Mouse (Mus musculus): ENCODE measurements around the gene Frmd6. TPM values are rescaled to one million over a fixed set of nuclear protein-coding genes. Genes with fewer than 3 reads are reported as not detected.

The Frmd6 gene
- polyA plus RNA-seq, 1 experiment from 2014 or later, result 17.4 TPM

DNA sequence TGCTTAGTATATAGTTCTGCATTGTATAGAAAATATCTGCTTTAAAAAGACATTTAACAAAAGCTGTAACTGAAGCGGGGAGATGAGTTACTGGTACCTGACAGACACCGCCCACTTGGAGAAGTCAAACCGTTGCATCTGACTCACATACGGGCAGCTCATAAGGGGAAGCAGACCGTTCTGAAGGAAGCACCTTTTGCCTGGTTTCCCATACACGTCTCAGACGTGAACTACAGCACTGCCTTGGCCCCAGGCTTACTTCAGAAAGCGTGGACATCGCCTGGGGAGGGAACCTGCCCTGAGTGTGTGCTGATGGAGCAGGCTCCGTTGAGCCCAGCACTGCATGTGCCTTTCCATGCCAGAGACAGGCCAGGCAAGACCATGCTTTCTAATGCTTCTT lies 60.3 kb downstream of the Frmd6 start:
- no peaks in the 10 kb centered on the region for H3K9me3 ChIP-seq (ENCODE audit: control insufficient read depth, low read length)
- 89% methylated on average over 10 of the region's 10 CpGs for WGBS
- H3K4me1 ChIP-seq (ENCODE audit: control insufficient read depth, insufficient read depth, low read length), result no peaks in the 10 kb centered on the region; the same call in 1 of the 2 replicates
- H3K4me2 ChIP-seq (replicated peaks; ENCODE audit: low read depth, low read length), result no peak overlapping the region
- H3K27ac ChIP-seq (ENCODE audit: low read depth, low read length), result no peak overlapping the region
- ATAC-seq (ENCODE audit: low FRiP score, low TSS enrichment), result no peak
- no peak overlapping the region for H3K4me3 ChIP-seq (ENCODE audit: low read length)
- H3K9ac ChIP-seq (ENCODE audit: low read depth, low read length), result no peak overlapping the region
- H3K36me3 ChIP-seq (ENCODE audit: control insufficient read depth, insufficient read depth, low read length), result peaks cover 3% of the 10 kb centered on the region; the same call in 1 of the 2 replicates
- no peaks in the 10 kb centered on the region for H3K27me3 ChIP-seq (ENCODE audit: control insufficient read depth, insufficient read depth, low read length)

DNA sequence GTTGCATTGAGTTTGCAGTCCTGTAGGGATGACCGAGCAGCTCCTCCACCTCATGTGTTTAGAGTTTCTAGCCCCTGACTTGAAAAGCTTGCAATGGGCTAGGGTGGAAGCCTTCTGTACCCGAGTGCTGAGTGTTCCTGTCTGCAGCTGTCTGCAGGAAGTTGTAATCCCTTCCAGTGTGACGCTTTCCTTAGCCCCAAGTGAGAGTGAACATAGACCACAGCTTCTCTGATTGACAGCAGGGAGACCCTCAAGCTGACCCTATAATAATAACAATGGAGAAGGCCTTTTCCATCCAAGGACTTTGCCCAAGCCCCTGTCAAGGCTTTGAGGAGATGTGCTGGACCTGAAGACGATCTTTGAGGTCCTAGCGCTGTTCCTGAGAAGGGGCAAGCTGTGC lies 65.1 kb downstream of the Frmd6 start:
- Histone ChIP-seq H3K27me3 (ENCODE audit: control insufficient read depth, insufficient read depth, low read length) (no peaks in the 10 kb centered on the region), H3K9me3 (ENCODE audit: control insufficient read depth, low read length) (no peaks in the 10 kb centered on the region), H3K4me2 (replicated peaks; ENCODE audit: low read depth, low read length) (no peak overlapping the region), H3K4me1 (ENCODE audit: control insufficient read depth, insufficient read depth, low read length) (no peaks in the 10 kb centered on the region), H3K4me3 (ENCODE audit: low read length) (no peak overlapping the region), H3K27ac (ENCODE audit: low read depth, low read length) (no peak overlapping the region), H3K36me3 (ENCODE audit: control insufficient read depth, insufficient read depth, low read length) (peaks cover 12% of the 10 kb centered on the region; the same call in 1 of the 2 replicates), H3K9ac (ENCODE audit: low read depth, low read length) (no peak overlapping the region)
- WGBS, result 79% methylated on average over 5 of the region's 5 CpGs
- no peak for ATAC-seq (ENCODE audit: low FRiP score, low TSS enrichment)

DNA sequence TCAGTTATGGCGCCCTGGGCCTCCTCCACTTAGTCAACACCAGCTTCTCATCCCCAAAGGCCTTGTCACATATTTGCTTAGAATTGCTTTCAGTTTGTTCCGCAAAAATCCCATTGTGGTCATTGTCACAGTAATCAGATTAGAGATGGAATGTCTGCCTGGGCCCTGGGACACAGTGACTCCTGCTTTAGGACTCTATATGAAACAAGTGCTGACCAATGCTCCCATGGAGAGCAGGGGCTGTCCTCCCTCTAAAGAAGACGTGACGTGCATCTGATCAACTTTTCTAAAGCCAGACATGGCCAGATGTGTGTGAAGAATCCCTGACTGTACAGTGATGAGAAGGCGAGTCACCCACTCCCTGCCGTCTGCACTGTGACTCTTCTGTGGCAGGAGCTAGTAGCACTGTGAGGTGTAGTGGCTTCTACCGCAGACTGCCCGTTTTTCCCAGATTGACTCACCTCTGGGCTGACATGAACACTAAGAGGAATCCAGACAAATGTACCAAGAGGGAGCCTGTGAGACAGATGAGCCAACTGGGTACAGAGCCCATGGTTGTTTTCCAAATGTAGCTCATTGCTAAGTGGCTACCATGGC lies 65.7 kb downstream of the Frmd6 start:
- Histone ChIP-seq H3K27me3 (ENCODE audit: control insufficient read depth, insufficient read depth, low read length) (no peaks in the 10 kb centered on the region), H3K4me3 (ENCODE audit: low read length) (no peak overlapping the region), H3K4me2 (replicated peaks; ENCODE audit: low read depth, low read length) (no peak overlapping the region), H3K36me3 (ENCODE audit: control insufficient read depth, insufficient read depth, low read length) (peaks cover 12% of the 10 kb centered on the region; the same call in 1 of the 2 replicates), H3K9ac (ENCODE audit: low read depth, low read length) (no peak overlapping the region), H3K4me1 (ENCODE audit: control insufficient read depth, insufficient read depth, low read length) (no peaks in the 10 kb centered on the region), H3K27ac (ENCODE audit: low read depth, low read length) (no peak overlapping the region), H3K9me3 (ENCODE audit: control insufficient read depth, low read length) (no peaks in the 10 kb centered on the region)
- ATAC-seq (ENCODE audit: low FRiP score, low TSS enrichment), result no peak
- WGBS, result 94% methylated on average over 8 of the region's 8 CpGs

DNA sequence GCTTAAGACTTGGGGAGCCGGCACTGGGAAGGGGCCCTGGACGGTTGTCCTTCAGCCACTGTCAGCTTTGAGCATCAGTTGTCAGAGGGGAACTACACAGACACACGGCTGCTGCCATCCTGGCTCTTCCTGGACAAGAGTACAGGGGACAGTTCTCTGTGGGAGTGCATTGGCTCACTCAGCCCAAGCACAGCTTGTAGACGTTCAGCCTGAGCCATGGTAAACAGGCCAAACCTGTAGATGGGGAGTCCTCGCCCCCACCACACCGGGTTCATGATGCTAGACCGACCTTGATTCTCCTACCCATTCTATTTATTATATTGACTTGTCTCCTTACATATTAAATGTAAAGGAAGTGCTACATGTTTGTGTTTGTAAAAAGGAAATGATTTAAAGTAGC lies 70.0 kb downstream of the Frmd6 start:
- Histone ChIP-seq H3K36me3 (ENCODE audit: control insufficient read depth, insufficient read depth, low read length) (peaks cover 21% of the 10 kb centered on the region; the same call in 1 of the 2 replicates), H3K9ac (ENCODE audit: low read depth, low read length) (no peak overlapping the region), H3K4me2 (replicated peaks; ENCODE audit: low read depth, low read length) (no peak overlapping the region), H3K9me3 (ENCODE audit: control insufficient read depth, low read length) (no peaks in the 10 kb centered on the region), H3K4me3 (ENCODE audit: low read length) (no peak overlapping the region), H3K27ac (ENCODE audit: low read depth, low read length) (no peak overlapping the region), H3K27me3 (ENCODE audit: control insufficient read depth, insufficient read depth, low read length) (no peaks in the 10 kb centered on the region), H3K4me1 (ENCODE audit: control insufficient read depth, insufficient read depth, low read length) (no peaks in the 10 kb centered on the region)
- ATAC-seq (ENCODE audit: low FRiP score, low TSS enrichment), result no peak
- WGBS, result 72% methylated on average over 7 of the region's 7 CpGs

DNA sequence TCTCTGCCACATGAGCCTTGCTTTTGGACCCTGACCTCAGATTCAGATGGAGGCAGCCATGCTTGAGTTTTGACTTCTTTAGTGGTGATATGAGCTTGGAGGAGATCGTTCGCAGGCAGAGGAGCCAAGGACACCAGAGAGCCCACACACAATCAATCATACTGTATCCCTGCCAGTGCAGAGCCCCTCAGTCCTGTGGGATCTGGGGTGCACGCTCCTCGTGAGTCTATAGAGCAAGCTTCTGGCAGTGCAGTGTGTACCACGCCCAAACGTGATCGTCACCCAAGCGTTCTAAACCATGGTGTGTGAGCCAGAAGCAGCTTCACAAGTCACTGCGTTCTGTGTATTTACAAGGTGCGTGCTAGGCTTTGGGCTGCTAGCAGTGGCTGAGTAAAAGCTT lies 70.8 kb downstream of the Frmd6 start:
- Histone ChIP-seq H3K4me1 (ENCODE audit: control insufficient read depth, insufficient read depth, low read length) (no peaks in the 10 kb centered on the region), H3K36me3 (ENCODE audit: control insufficient read depth, insufficient read depth, low read length) (peaks cover 21% of the 10 kb centered on the region; the same call in 1 of the 2 replicates), H3K9ac (ENCODE audit: low read depth, low read length) (no peak overlapping the region), H3K27ac (ENCODE audit: low read depth, low read length) (no peak overlapping the region), H3K4me2 (replicated peaks; ENCODE audit: low read depth, low read length) (no peak overlapping the region), H3K4me3 (ENCODE audit: low read length) (no peak overlapping the region), H3K9me3 (ENCODE audit: control insufficient read depth, low read length) (no peaks in the 10 kb centered on the region), H3K27me3 (ENCODE audit: control insufficient read depth, insufficient read depth, low read length) (no peaks in the 10 kb centered on the region)
- ATAC-seq (ENCODE audit: low FRiP score, low TSS enrichment), result no peak
- WGBS, result 73% methylated on average over 10 of the region's 10 CpGs

DNA sequence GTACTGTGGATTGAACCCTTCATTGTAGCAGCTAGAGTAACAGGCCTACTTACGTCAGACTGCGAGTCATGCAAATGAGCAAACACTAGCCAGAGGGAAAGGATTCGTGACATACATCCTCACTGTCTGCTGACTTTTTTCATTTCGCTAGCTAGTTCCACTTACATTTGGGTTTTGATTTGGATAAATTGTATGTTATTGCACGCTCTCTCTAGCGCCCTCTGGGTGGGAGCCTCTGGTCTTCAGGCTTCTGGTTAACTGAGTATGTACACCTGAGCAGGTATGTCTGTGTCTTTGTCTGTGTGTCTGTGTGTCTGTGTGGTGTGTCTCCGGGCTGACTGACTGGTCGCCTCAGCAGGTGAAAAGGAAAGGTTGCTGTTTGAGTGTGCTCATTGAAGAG lies 72.1 kb downstream of the Frmd6 start:
- Histone ChIP-seq H3K4me1 (ENCODE audit: control insufficient read depth, insufficient read depth, low read length) (no peaks in the 10 kb centered on the region), H3K36me3 (ENCODE audit: control insufficient read depth, insufficient read depth, low read length) (peaks cover 16% of the 10 kb centered on the region; the same call in 1 of the 2 replicates), H3K27me3 (ENCODE audit: control insufficient read depth, insufficient read depth, low read length) (no peaks in the 10 kb centered on the region), H3K4me2 (replicated peaks; ENCODE audit: low read depth, low read length) (no peak overlapping the region), H3K4me3 (ENCODE audit: low read length) (no peak overlapping the region), H3K9ac (ENCODE audit: low read depth, low read length) (no peak overlapping the region), H3K9me3 (ENCODE audit: control insufficient read depth, low read length) (no peaks in the 10 kb centered on the region), H3K27ac (ENCODE audit: low read depth, low read length) (no peak overlapping the region)
- ATAC-seq (ENCODE audit: low FRiP score, low TSS enrichment), result no peak
- WGBS, result 84% methylated on average over 8 of the region's 8 CpGs

DNA sequence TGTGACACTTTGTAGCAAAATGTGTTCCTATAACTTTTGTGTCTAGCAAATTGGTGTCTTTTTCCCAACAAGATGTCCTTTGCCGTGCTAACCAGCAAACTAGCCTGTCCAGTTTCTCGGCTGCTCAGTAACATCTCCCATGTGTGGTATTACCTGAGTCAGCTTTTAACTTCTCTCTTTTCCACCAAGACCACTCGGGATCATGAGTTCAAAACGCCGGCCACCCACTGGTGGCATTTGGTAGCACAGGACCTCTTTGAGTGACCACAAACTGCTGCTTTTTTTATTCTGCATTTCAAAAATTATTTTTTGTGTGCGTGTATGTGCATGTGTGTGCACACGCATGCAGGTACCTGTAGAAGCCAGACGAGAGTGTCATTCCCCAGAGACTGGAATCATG lies 73.1 kb downstream of the Frmd6 start:
- WGBS, result 90% methylated on average over 8 of the region's 8 CpGs
- Histone ChIP-seq H3K4me2 (replicated peaks; ENCODE audit: low read depth, low read length) (no peak overlapping the region), H3K4me3 (ENCODE audit: low read length) (no peak overlapping the region), H3K27ac (ENCODE audit: low read depth, low read length) (no peak overlapping the region), H3K36me3 (ENCODE audit: control insufficient read depth, insufficient read depth, low read length) (peaks cover 16% of the 10 kb centered on the region; the same call in 1 of the 2 replicates), H3K4me1 (ENCODE audit: control insufficient read depth, insufficient read depth, low read length) (no peaks in the 10 kb centered on the region), H3K9ac (ENCODE audit: low read depth, low read length) (no peak overlapping the region), H3K27me3 (ENCODE audit: control insufficient read depth, insufficient read depth, low read length) (no peaks in the 10 kb centered on the region), H3K9me3 (ENCODE audit: control insufficient read depth, low read length) (no peaks in the 10 kb centered on the region)
- ATAC-seq (ENCODE audit: low FRiP score, low TSS enrichment), result no peak

DNA sequence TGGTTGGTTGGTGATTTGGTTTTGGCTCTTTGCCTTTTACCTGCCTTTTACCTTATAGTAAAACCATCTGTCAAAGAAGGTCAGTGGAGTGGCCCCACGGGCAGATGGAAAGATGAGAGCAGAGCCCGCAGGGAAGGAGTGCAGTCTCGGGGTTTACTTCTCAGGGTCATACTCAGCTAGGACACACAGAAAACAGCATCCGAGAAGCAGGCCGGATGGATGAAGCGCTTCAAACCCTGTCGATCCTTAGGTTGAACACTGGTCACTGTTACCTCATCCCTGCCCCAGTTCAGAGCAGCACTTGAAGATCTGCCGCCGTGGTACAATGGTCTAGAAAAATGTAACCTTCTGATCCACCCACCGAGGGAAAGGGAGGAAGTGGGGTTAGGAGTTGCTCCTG lies 79.2 kb downstream of the Frmd6 start:
- WGBS, result 84% methylated on average over 10 of the region's 10 CpGs
- Histone ChIP-seq H3K4me1 (ENCODE audit: control insufficient read depth, insufficient read depth, low read length) (no peaks in the 10 kb centered on the region), H3K27ac (ENCODE audit: low read depth, low read length) (no peak overlapping the region), H3K9me3 (ENCODE audit: control insufficient read depth, low read length) (peaks cover 2% of the 10 kb centered on the region; the same call in 1 of the 2 replicates), H3K36me3 (ENCODE audit: control insufficient read depth, insufficient read depth, low read length) (no peaks in the 10 kb centered on the region; the same call in 1 of the 2 replicates), H3K27me3 (ENCODE audit: control insufficient read depth, insufficient read depth, low read length) (no peaks in the 10 kb centered on the region), H3K4me3 (ENCODE audit: low read length) (no peak overlapping the region), H3K4me2 (replicated peaks; ENCODE audit: low read depth, low read length) (no peak overlapping the region), H3K9ac (ENCODE audit: low read depth, low read length) (no peak overlapping the region)
- ATAC-seq (ENCODE audit: low FRiP score, low TSS enrichment), result no peak

DNA sequence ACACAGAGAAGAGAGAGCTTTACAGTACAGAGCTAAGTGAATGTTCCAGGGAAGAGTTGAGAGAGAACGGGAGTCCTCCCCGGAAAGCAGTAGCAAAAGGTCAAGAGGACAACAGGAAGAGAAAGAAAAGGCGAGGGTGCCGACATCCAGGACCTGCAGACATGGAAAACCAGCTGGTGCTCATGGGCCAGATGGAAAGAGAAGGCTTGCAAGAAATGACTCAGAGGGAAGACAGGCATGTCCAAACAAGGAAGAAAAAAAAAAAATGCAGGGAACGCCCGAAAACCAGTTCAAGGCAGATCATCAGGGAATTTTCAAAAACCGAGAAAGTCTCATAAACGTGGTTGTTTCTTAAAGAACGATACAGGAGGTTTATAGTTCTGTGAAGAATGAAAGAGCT lies 81.6 kb downstream of the Frmd6 start:
- no peaks in the 10 kb centered on the region for H3K27me3 ChIP-seq (ENCODE audit: control insufficient read depth, insufficient read depth, low read length)
- H3K9me3 ChIP-seq (ENCODE audit: control insufficient read depth, low read length), result peaks cover 2% of the 10 kb centered on the region; the same call in 1 of the 2 replicates
- H3K27ac ChIP-seq (ENCODE audit: low read depth, low read length), result no peak overlapping the region
- no peak overlapping the region for H3K9ac ChIP-seq (ENCODE audit: low read depth, low read length)
- ATAC-seq (ENCODE audit: low FRiP score, low TSS enrichment), result no peak
- H3K4me1 ChIP-seq (ENCODE audit: control insufficient read depth, insufficient read depth, low read length), result no peaks in the 10 kb centered on the region
- no peaks in the 10 kb centered on the region; the same call in 1 of the 2 replicates for H3K36me3 ChIP-seq (ENCODE audit: control insufficient read depth, insufficient read depth, low read length)
- H3K4me3 ChIP-seq (ENCODE audit: low read length), result no peak overlapping the region
- no peak overlapping the region for H3K4me2 ChIP-seq (replicated peaks; ENCODE audit: low read depth, low read length)
- 77% methylated on average over 9 of the region's 9 CpGs for WGBS

All from kidney, embryonic 14.5 days (tissue).